Mouse (Mus musculus) cerebellum, postnatal 4 days (tissue): ENCODE results near the gene Pdcl2.

ENCODE experiments used
- DNase-seq, 2 experiments: peaks; one replicate each; pipeline ENCODE4 v3.0.0; 2022; ENCODE audit warnings: low spot score in 2 of 2, mixed read lengths in 1 of 2

Pdcl2 gene

GRCm38 (mm10) chr5:76330953-76331352 is at the start of gene Pdcl2:
Pdcl2 (minus strand) TSS chr5:76331156.
- DNase-seq: no peak

- DNase-seq: no peak
These were observed 48.3 kb upstream of the Pdcl2 start for GRCm38 (mm10) chr5:76379216-76379615.

DNA sequence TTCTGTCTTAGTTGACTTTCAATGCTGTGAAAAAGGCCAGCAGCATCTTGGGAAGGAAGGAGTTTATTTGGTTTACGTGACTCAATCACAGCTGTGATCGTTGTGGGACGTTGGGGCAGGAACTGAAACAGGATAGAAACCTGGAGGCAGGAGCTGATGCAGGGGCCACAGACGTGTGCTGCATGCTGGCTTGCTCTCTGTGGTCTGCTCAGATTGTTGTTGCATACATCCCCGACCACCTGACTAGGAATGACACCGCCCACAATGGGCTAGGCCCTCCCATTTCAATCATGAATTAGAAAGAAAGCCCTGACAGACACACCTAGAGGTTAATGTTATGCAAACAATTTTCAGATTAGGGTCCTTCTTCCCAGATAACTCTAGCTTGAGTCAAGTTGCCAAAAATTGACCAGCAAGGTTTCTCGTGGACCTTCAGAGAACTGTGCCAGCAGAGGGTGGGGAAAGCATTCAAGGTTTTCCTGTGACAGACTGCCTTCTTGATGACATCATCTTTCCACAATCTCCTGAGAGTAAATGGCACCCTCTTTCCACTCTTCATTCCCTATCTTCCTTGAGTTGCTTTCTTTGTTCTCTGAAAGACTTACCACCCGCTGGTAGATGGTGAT is 38.4 kb upstream of the Pdcl2 start:
- DNase-seq: no peak

DNA sequence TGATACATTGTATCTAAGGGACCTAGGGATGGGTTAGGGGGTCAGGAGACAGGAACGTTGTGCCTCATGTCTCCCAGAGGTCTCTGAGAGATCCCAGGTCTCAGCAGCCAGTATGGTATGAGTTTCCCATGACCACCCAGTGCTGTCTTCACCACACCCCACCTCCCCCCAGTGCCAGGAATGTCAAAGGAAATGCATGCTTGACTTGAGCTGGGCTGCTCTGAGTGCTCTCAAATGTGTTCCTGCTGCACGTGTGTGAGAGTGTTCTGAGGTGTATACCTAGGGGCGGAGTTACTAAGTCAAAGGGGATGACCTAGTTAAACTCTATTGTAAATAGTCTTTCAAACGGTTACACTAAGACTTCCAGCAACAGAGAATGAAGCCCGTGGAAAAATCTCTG is 34.5 kb upstream of the Pdcl2 start:
- DNase-seq: no peak

DNA sequence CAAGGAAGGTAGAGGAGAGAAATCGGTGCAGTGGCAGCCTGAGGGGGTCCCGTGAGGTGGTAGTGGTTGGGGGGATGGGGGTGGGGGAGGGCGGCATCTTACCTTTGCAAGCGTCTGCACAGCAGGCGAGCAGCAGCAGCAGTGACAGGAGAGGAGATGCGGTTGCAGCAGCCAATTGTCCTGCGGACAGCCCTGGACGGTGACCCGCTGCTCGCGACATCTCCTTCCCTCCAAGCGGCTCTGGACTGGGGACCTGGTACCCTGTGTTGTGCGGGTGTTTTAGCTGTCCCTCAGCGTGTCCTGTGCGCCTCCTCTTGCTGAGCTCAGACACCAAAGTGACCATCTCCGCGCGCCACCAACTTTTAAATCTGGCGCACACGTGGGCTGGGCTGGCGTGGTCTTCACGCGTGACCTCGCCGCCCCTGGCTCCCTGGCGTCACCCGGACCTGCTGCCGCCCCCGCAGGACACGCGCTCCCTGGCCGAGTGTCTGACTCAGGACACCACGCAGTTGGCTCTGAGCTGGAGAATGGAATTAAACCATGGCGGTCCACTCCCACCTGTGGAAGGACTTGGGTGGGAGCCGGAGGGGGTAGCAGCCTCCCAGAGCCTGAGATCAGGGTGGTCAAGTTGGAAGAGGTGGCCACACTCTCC is 32.6 kb upstream of the Pdcl2 start, which contains the start of gene Nmu:
Gene Nmu (minus strand): TSS at position 336 of the 652 bp plus-strand sequence.
- no peak for DNase-seq

- DNase-seq: no peak
These were observed 29.8 kb upstream of the Pdcl2 start for GRCm38 (mm10) chr5:76360786-76361185.

DNA sequence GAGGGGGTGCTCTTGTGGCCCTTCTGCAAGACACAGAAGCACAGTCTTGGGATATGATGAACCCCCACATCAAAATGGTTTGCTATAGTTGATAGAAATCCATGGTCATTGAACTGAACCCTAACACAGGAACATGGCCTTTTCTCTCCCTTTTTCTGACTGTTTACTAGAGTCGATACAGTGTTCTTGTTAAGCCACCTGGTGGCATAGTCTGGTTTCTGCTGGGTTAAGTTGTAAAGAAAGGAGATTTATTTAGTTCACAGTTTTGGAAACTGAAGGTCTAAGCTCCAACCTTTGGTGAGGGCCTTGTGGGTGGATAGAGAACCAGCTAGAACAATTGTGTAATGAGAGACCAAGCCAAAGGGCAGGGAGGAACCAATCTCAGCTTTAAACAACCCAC is 29.1 kb upstream of the Pdcl2 start:
- no peak for DNase-seq

DNA sequence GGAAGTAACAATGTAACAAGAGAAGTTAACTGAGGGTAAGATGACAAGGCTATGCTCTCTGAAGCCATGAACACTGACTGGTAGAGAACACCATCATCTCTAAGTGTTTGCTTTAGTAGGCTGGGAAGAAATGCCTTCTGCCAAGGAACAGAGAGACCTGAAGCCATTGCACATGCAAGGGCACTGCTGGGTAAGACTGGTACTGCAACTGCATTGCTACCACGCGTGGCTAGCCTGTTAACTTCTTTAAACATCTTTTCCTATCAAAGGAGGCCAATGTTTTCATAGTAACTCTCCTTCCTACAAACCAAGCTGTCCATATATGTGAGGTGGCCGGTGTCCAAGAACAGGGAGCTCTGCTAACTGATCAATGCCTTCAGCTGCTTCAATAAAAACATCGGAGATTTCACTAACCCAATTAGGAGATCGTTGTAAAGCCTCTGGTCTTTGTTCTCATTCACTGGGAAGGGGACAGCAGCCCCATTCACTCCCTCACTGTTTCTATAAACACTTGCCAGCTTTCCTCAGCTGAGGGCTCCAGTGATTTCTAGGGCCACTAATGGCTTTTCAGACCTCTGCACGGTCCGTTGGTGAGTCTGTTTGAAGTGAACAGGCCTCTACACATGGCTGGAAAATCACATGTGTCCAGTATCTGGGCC is 21.1 kb upstream of the Pdcl2 start:
- no peak for DNase-seq

DNA sequence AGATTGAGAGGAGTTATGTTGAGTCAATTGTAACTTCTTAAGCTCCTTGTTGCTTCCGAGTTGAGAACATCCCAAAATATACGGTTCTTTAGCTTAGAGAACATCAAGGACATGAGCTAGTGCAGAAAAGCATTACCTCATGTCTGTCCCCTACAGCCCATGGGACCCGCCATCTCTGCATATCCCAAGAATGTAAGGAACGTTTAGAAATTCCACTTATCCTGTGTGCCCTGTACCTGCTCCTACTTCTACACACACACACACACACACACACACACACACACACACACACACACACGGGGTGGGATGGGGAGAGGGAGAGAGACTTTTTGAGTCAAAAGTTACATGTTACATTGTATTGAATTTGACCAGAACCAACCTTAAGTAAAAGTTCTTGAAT is 20.6 kb upstream of the Pdcl2 start:
- no peak for DNase-seq

- DNase-seq: no peak
These were observed 15.2 kb upstream of the Pdcl2 start for GRCm38 (mm10) chr5:76346137-76346536.

DNA sequence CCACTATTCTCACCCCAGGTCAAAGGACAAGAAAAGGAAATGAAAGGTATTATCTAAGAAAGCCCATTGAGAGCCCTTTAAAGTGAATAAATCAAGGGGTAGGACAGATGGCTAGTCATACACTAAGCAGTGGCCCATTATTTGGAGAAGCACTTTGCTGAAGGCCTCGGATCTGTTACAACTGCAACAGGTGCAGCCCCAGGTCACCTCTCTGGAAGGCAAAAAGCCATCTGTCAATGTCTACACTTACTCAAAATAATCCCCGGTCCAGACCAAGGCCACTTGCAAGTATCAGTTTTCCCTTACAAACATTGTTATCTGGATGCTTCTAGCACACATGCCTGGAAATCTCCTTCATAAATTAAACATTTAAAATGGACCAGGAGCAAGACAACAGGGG is 10.0 kb upstream of the Pdcl2 start:
- DNase-seq: no peak

DNA sequence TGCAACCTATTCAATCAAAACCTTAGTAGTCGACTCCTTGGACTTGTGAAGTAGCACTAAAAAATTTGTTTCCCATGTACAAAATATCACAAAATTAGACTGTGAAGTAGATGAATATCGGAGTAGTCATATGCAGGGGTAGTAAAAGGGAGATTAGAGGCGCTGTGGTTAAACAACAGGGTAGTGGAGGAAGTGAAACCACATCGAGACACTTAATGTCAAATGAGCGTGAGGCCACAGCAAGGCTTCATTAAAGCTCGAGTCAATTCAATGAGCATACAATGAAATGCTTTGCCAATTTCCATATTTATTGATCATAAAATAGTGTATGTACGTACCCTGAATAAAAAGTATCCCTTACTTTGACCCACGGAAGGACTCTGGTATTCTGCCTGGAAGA is 6.1 kb upstream of the Pdcl2 start:
- DNase-seq: no peak

DNA sequence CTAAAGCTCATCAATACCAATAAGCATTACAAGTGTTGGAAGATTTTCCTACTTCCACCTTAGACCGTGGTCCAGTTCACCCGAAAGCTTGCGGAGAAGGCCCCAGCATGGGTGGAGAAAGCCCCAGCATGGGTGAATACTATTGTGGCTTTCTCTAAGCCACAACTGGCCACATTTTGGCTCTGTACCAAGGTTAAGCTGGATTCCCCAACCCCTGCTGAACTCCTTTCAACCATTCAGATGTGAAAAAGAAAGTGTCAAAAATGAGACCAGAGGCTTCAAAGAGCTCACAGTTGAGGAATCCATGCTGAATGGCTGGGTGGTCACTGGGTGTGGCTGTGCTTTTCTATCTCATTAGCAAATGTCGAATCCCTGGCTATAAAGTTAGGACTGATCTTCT is 2.9 kb upstream of the Pdcl2 start:
- DNase-seq: no peak

GRCm38 (mm10) chr5:76327296-76327695 is 3.7 kb downstream of the Pdcl2 start:
- no peak for DNase-seq

- no peak for DNase-seq
These were observed 5.8 kb downstream of the Pdcl2 start for GRCm38 (mm10) chr5:76325113-76325512.

GRCm38 (mm10) chr5:76321249-76322196 is 9.4 kb downstream of the Pdcl2 start:
- DNase-seq: no peak

DNA sequence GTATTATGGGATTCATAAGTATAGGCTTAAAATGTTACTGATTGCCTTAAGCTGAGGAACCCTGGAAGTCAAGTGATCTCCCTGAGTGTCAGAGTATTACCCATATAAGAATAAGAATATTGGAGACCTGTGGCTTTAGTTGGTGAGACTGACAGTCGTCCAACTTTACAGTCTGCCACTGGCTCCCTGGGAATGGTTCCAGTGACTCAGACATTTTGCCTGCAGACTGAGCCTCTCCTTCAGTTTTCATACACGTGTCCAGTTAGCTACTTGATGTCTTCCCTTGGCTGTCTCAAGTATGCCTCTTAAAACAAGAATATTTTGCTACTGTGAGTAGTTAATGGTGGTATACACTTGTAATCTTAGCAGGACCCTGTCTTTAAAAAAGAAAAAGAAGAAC is 22.8 kb downstream of the Pdcl2 start:
- DNase-seq: no peak

DNA sequence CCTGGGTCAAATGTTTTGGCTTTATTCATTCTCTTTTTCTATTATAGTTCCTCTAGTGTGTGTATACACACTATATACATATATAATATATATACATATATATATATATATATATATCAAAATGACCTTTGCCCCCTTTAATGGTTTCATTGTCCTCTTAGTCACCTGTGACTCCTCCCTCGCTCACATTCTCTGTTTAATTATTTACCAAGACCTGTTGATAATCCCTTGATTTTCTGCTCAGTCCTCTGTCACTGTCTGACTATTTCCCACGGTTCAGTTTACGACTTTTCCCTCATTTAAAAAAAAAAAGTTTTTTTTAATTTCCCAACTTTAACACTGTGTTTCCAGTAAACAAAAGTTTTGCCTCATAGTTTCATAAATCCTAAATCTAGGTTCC is 24.7 kb downstream of the Pdcl2 start:
- DNase-seq: no peak

DNA sequence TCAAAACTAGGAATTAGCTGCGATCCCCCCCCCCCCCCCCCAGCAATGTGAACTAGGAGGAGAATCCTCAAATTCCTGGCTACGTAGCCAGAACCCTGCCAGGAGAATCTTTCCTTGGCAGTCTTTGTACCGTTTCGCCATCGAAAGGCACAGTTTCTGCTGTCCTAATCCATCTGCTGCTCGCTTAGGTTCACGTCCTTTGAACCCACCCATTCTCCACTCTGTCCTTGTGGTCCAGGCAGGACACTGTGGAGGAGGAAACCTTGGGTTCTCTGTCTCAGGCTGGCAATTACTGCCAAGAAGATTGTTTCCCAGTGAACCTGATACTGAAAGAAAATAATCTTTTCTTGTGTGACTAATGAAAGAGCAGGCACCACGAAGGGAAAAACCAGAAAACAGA is 25.3 kb downstream of the Pdcl2 start:
- no peak for DNase-seq

DNA sequence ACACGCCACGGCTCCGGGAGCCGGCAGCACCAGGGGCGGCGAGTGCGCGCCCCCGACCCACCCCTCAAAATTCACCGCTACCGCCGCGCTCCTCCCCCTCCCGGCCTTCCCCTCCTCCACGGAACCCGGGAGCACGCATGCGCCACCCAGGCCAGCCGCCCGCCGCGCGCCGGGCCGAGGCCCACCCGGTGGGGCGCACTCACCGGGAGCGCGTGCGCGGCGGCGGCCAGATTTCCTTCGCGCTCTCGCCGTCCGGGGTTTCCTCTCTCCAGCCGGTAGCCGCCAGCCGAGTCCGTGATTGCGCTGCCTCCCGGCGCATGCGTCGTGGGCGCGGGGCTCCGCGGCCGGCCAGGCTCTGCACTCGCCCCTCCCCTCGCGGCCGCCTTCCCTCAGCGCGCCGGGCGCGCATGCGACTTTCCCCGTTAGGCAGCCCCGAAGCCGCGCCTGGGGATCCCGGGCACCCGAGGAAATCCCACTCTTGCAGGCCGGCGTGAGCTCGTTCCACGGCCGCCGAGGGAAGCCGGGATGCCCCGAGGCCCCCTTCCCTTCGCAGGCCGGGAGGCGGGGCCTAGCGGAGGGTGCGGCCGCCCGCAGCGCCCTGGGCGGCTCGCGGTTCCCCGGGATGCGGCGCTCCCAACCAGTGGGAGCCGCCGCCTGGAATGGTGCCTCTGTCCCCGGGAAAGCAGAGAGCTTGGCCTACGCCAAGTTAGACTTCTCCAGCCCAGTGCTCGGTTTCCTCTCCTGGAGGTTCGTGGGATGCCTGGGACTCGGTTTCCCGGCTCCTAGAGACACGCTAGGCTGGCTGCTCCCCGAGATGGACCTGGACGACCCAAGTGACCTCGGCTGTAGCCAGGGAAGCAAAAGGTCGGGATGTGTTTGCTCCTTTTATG is 26.3 kb downstream of the Pdcl2 start, which contains the start of gene Clock:
Gene Clock (minus strand): TSS at position 341 of the 890 bp plus-strand sequence.
- DNase-seq: peak; percentile 74 to 91
